ENCODE assay signal across 20 mouse cellular contexts in the genomic region with DNA sequence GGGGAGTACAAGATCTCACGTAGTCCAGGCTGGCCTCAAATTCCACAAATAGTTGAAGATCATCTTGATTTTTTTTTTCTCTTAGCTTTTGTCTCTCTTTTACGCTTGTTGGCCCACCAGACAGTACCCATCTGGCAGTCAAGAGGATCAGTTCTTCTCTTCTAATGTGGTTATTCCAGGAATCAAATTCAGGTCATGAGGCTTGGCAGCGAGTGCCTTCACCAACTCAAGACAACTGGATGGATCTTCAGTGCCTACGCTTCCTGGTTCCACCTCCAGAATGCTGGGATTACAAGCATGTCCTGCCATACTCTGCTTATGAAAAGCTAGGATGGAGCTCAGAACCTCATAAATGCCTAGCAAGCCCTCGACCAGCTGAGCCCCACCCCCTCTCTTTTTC. TPM values are rescaled to one million over a fixed set of nuclear protein-coding genes. Genes with fewer than 3 reads are reported as not detected.
DNase-seq lines count a peak whose midpoint lies in the region; ATAC-seq and TF ChIP-seq lines count a peak whose summit lies in the region.
"Had no signal": no experiment of that assay in that cellular context is flagged by ENCODE, and none has a peak within 500 bp of the region (broad histone marks: within the 10 kb centered on the region; RNA-seq: fewer than 3 reads in every experiment).

No protein-coding gene starts in this region.

- H3K27ac ChIP-seq in cerebellum, adult 2 months (ENCODE audit: insufficient read depth, low read length), result no peak overlapping the region
- no peak overlapping the region; the same call in 1 of the 2 replicates for H3K27ac ChIP-seq in intestine, postnatal 0 days (ENCODE audit: low read depth, low read length)
- H3K27ac ChIP-seq in intestine, embryonic 16.5 days (ENCODE audit: low read length), result no peak overlapping the region
- H3K27ac ChIP-seq: embryonic facial prominence, embryonic 12.5 days; forebrain, embryonic 15.5 days; heart, embryonic 13.5 days; hindbrain, embryonic 12.5 days had no signal

- peak; percentile 25 to 55 for DNase-seq in cerebellum, adult 2 months
- no peak for DNase-seq in cerebellum, postnatal 14 days
- peak; percentile 80 for DNase-seq in Muller cell, postnatal 12 days (ENCODE audit: inconsistent ontology term)
- peak; percentile 80 for DNase-seq in telencephalon, adult 2 months (ENCODE audit: low read depth, low spot score)
- DNase-seq in testis, postnatal 14 days (ENCODE audit: low spot score), result no peak
- DNase-seq: adrenal gland, postnatal 25 days; cerebellum, postnatal 25 days; gastrocnemius, postnatal 25 days; heart, adult 11 months; heart, postnatal 36 days had no signal

- WGBS in cerebellum, adult 2 months, result 22% methylated on average over 5 of the region's 5 CpGs
- WGBS in intestine, postnatal 0 days, result 77% methylated on average over 5 of the region's 5 CpGs
- 90% methylated on average over 5 of the region's 5 CpGs for WGBS in intestine, embryonic 16.5 days

- peaks cover 18% of the 10 kb centered on the region for H3K4me1 ChIP-seq in cerebellum, adult 2 months (ENCODE audit: control insufficient read depth, insufficient read depth, low read length)
- H3K4me1 ChIP-seq in intestine, postnatal 0 days (replicated peaks; ENCODE audit: control insufficient read depth, insufficient read depth, low read length), result peaks cover 6% of the 10 kb centered on the region; the same call in 1 of the 2 replicates
- H3K4me1 ChIP-seq in intestine, embryonic 16.5 days (ENCODE audit: control insufficient read depth, insufficient read depth, low read length), result peaks cover 28% of the 10 kb centered on the region

- no peak for TF ChIP-seq POLR2A in cerebellum, adult 2 months (IDR thresholded peaks at IDR 0.05; ENCODE audit: borderline replicate concordance, insufficient read depth, low read length)

- H3K36me3 ChIP-seq in intestine, postnatal 0 days (ENCODE audit: control insufficient read depth, insufficient read depth), result peaks cover 3% of the 10 kb centered on the region; the same call in 1 of the 2 replicates
- H3K36me3 ChIP-seq in intestine, embryonic 16.5 days (ENCODE audit: control insufficient read depth, insufficient read depth, low read length), result no peaks in the 10 kb centered on the region; the same call in 1 of the 2 replicates
- H3K36me3 ChIP-seq: embryonic facial prominence, embryonic 12.5 days had no signal

- H3K9ac ChIP-seq in intestine, postnatal 0 days (ENCODE audit: low read depth, low read length), result no peak overlapping the region
- no peak overlapping the region for H3K9ac ChIP-seq in intestine, embryonic 16.5 days (ENCODE audit: low read depth, low read length)
- H3K9ac ChIP-seq: embryonic facial prominence, embryonic 12.5 days; forebrain, embryonic 15.5 days; heart, embryonic 13.5 days; hindbrain, embryonic 12.5 days had no signal

- H3K27me3 ChIP-seq in cerebellum, adult 2 months (ENCODE audit: control insufficient read depth, insufficient read depth, low read length), result no peaks in the 10 kb centered on the region
- no peaks in the 10 kb centered on the region for H3K27me3 ChIP-seq in intestine, postnatal 0 days (replicated peaks; ENCODE audit: control insufficient read depth, insufficient read depth, low read length)
- H3K27me3 ChIP-seq in intestine, embryonic 16.5 days (replicated peaks; ENCODE audit: control insufficient read depth, insufficient read depth, low read length), result no peaks in the 10 kb centered on the region
- H3K27me3 ChIP-seq: embryonic facial prominence, embryonic 12.5 days; forebrain, embryonic 15.5 days; heart, embryonic 13.5 days; hindbrain, embryonic 12.5 days; Patski had no signal

- TF ChIP-seq CTCF in cerebellum, adult 2 months (IDR thresholded peaks at IDR 0.05; ENCODE audit: borderline replicate concordance, insufficient read depth, low read depth, low read length), result no peak
- TF ChIP-seq CTCF in intestine, postnatal 0 days (IDR thresholded peaks at IDR 0.05; ENCODE audit: low read depth), result no peak

- H3K4me2 ChIP-seq in intestine, postnatal 0 days (replicated peaks; ENCODE audit: low read depth), result peak overlapping the region; percentile 87; the same call in 1 of the 2 replicates
- no peak overlapping the region for H3K4me2 ChIP-seq in intestine, embryonic 16.5 days (ENCODE audit: low read depth, low read length)
- H3K4me2 ChIP-seq: embryonic facial prominence, embryonic 12.5 days; forebrain, embryonic 15.5 days; heart, embryonic 13.5 days; hindbrain, embryonic 12.5 days had no signal

- no peaks in the 10 kb centered on the region for H3K9me3 ChIP-seq in intestine, postnatal 0 days (ENCODE audit: control insufficient read depth)
- no peaks in the 10 kb centered on the region for H3K9me3 ChIP-seq in intestine, embryonic 16.5 days (ENCODE audit: control insufficient read depth, low read length)
- H3K9me3 ChIP-seq: embryonic facial prominence, embryonic 12.5 days; forebrain, embryonic 15.5 days; heart, embryonic 13.5 days; hindbrain, embryonic 12.5 days had no signal

- ATAC-seq in intestine, postnatal 0 days, result no peak
- no peak for ATAC-seq in intestine, embryonic 16.5 days
- ATAC-seq: activated CD4-positive, CD25-positive, alpha-beta regulatory T cell, adult 4 months; forebrain, embryonic 15.5 days; hindbrain, embryonic 16.5 days; inflammation-experienced regulatory T-cells, adult 6 months; Patski had no signal

- no peak overlapping the region for H3K4me3 ChIP-seq in cerebellum, adult 2 months (replicated peaks; ENCODE audit: insufficient read depth, low read depth, low read length)
- H3K4me3 ChIP-seq in intestine, postnatal 0 days (ENCODE audit: low read depth, low read length), result no peak overlapping the region
- no peak overlapping the region for H3K4me3 ChIP-seq in intestine, embryonic 16.5 days (ENCODE audit: low read length)
- H3K4me3 ChIP-seq: embryonic facial prominence, embryonic 12.5 days; forebrain, embryonic 15.5 days; heart, embryonic 13.5 days; hindbrain, embryonic 12.5 days had no signal

RNA-seq across cellular contexts. Expression of a gene that starts 3.4 kb away (rescaled TPM):
- polyA plus RNA-seq in cerebellum, adult 2 months (2012; rRNA removed), result 68.3 and 71.2 TPM in 2 replicates
- polyA plus RNA-seq in intestine, postnatal 0 days (2015; fragmentation: Nextera tagmentation; extraction: Ambion mirVana), result 15.6 and 15.7 TPM in 2 replicates
- polyA plus RNA-seq in intestine, embryonic 16.5 days (2015; fragmentation: Nextera tagmentation; extraction: Ambion mirVana), result 8.6 and 10.1 TPM in 2 replicates

RNA-seq across cellular contexts. Expression of a gene that starts 48.5 kb away (rescaled TPM):
- polyA plus RNA-seq in cerebellum, adult 2 months (2012; rRNA removed), result 46.3 and 50.0 TPM in 2 replicates
- polyA plus RNA-seq in intestine, postnatal 0 days (2015; fragmentation: Nextera tagmentation; extraction: Ambion mirVana), result 11.6 and 13.1 TPM in 2 replicates
- 18.0 and 18.6 TPM in 2 replicates for polyA plus RNA-seq in intestine, embryonic 16.5 days (2015; fragmentation: Nextera tagmentation; extraction: Ambion mirVana)

Comparison
In these comparisons a context has a peak if more than half of its experiments do, and no peak if none do; other contexts are left out.
1. DNase-seq: peak in cerebellum, adult 2 months (2 of 2), Muller cell, postnatal 12 days (single experiment) and telencephalon, adult 2 months (single experiment); none in cerebellum, postnatal 14 days (0 of 2) and testis, postnatal 14 days (single experiment).